Mouse (Mus musculus) frontal cortex, postnatal 14 days (tissue): ENCODE results near the gene Add1.
A peak's percentile ranks its signal among the peaks of the same experiment; 100 is the strongest.

Source experiments
- DNase-seq, 2 experiments: peaks; one replicate each; pipeline ENCODE4 v3.0.0; 2022; ENCODE audit warnings: low spot score in 2 of 2

Add1 gene

GRCm38 (mm10) chr5:34573268-34574221 lies at the start of gene Add1:
Gene Add1 (plus strand): TSS chr5:34573664.
- DNase-seq, result peak; percentile 96 to 97

GRCm38 (mm10) chr5:34523958-34524485 lies 49.4 kb upstream of the Add1 start:
- DNase-seq, result no peak

GRCm38 (mm10) chr5:34524511-34524910 lies 49.0 kb upstream of the Add1 start:
- DNase-seq, result no peak

GRCm38 (mm10) chr5:34525663-34526476 lies 47.6 kb upstream of the Add1 start, which contains the start of gene Sh3bp2:
Gene Sh3bp2 (plus strand): TSS chr5:34525838.
- peak; percentile 60 to 79 for DNase-seq

GRCm38 (mm10) chr5:34526477-34526775 lies 47.0 kb upstream of the Add1 start:
- DNase-seq, result no peak

GRCm38 (mm10) chr5:34527352-34527751 lies 46.1 kb upstream of the Add1 start:
- no peak for DNase-seq

GRCm38 (mm10) chr5:34528724-34529123 lies 44.7 kb upstream of the Add1 start:
- DNase-seq, result no peak

GRCm38 (mm10) chr5:34530116-34530515 lies 43.3 kb upstream of the Add1 start:
- DNase-seq, result no peak

GRCm38 (mm10) chr5:34530687-34531086 lies 42.8 kb upstream of the Add1 start:
- no peak for DNase-seq

GRCm38 (mm10) chr5:34533066-34533465 lies 40.4 kb upstream of the Add1 start:
- DNase-seq, result no peak

- no peak for DNase-seq
Measured at GRCm38 (mm10) chr5:34533820-34534219, 39.6 kb upstream of the Add1 start.

GRCm38 (mm10) chr5:34534776-34535581 lies 38.5 kb upstream of the Add1 start:
- DNase-seq, result no peak

GRCm38 (mm10) chr5:34535831-34536230 lies 37.6 kb upstream of the Add1 start:
- DNase-seq, result no peak

GRCm38 (mm10) chr5:34538079-34538478 lies 35.4 kb upstream of the Add1 start:
- no peak for DNase-seq

GRCm38 (mm10) chr5:34538527-34538926 lies 34.9 kb upstream of the Add1 start:
- no peak for DNase-seq

GRCm38 (mm10) chr5:34539121-34539520 lies 34.3 kb upstream of the Add1 start:
- DNase-seq, result no peak

GRCm38 (mm10) chr5:34542166-34542565 lies 31.3 kb upstream of the Add1 start:
- no peak for DNase-seq

GRCm38 (mm10) chr5:34543114-34543513 lies 30.4 kb upstream of the Add1 start:
- no peak for DNase-seq

- no peak for DNase-seq
Measured at GRCm38 (mm10) chr5:34547410-34547809, 26.1 kb upstream of the Add1 start.

- DNase-seq, result no peak
Measured at GRCm38 (mm10) chr5:34549135-34549482, 24.4 kb upstream of the Add1 start.

GRCm38 (mm10) chr5:34549483-34550221 lies 23.8 kb upstream of the Add1 start:
- peak in 1 of 2 experiments; percentile 26 for DNase-seq
